Mouse (Mus musculus) kidney, embryonic 14.5 days (tissue): ENCODE measurements around the gene Parp16. TPM values are rescaled to one million over a fixed set of nuclear protein-coding genes. Genes with fewer than 3 reads are reported as not detected.
"Not testable (repeated sequence)": the region's sequence is repeated elsewhere in the genome, so short reads cannot be mapped to it uniquely, and the experiment has no call there.

ENCODE experiments used
- ATAC-seq: fragments of 200-750 bp; cut with Nextera tagmentation; 2 replicates; pipeline ENCODE4 v1.8.0; 2017; ENCODE audit warnings: moderate number of reproducible peaks, mild to moderate bottlenecking, moderate TSS enrichment, moderate library complexity; ENCODE audit not compliant: low FRiP score, low TSS enrichment
- H3K27ac ChIP-seq: fragments of 300-500 bp; sonication (generic); 2 replicates; pipeline ENCODE4 v1.5.1; 2014; ENCODE audit warnings: low read depth, mild to moderate bottlenecking, low read length, moderate library complexity, mixed read lengths
- H3K27me3 ChIP-seq: fragments of 300-500 bp; sonication (generic); 2 replicates; pipeline ENCODE4 v1.6.1; 2014; ENCODE audit warnings: mild to moderate bottlenecking, low read length; ENCODE audit not compliant: control insufficient read depth, insufficient read depth
- H3K36me3 ChIP-seq: fragments of 300-500 bp; sonication (generic); 2 replicates; pipeline ENCODE4 v1.6.1; 2014; ENCODE audit warnings: low read length, mixed read lengths; ENCODE audit not compliant: control insufficient read depth, insufficient read depth
- H3K4me1 ChIP-seq: fragments of 300-500 bp; sonication (generic); 2 replicates; pipeline ENCODE4 v1.6.1; 2014; ENCODE audit warnings: low read length, mixed read lengths; ENCODE audit not compliant: control insufficient read depth, insufficient read depth
- H3K4me2 ChIP-seq: fragments of 300-500 bp; sonication (generic); replicated peaks from 2 replicates; pipeline ENCODE4 v1.6.1; 2014; ENCODE audit warnings: low read depth, mild to moderate bottlenecking, low read length
- H3K4me3 ChIP-seq: fragments of 300-500 bp; sonication (generic); 2 replicates; pipeline ENCODE4 v1.5.1; 2014; ENCODE audit warnings: mild to moderate bottlenecking, low read length
- H3K9ac ChIP-seq: fragments of 300-500 bp; sonication (generic); 2 replicates; pipeline ENCODE4 v1.6.1; 2014; ENCODE audit warnings: low read depth, mild to moderate bottlenecking, low read length, moderate library complexity
- H3K9me3 ChIP-seq: fragments of 300-500 bp; sonication (generic); 2 replicates; pipeline ENCODE4 v1.6.1; 2016; ENCODE audit warnings: low read length; ENCODE audit not compliant: control insufficient read depth
- WGBS: fragments of 180-500 bp; shearing (Covaris S2); extraction: QIAGEN DNeasy Blood & Tissue Kit; methylation state at CpG from one replicate; pipeline ENCODE4 v1.1.7; 2014; 5-methylcytosine and 5-hydroxymethylcytosine counted together
- polyA plus RNA-seq: library from polyadenylated mRNA; unstranded; fragments of >200 nt; fragmentation: Nextera tagmentation; extraction: Ambion mirVana; gene quantifications from 2 replicates; pipeline ENCODE4 v1.2.1, GENCODE M21; 2014

The Parp16 gene
- polyA plus RNA-seq, 1 experiment from 2014 or later = 7.9 TPM

DNA sequence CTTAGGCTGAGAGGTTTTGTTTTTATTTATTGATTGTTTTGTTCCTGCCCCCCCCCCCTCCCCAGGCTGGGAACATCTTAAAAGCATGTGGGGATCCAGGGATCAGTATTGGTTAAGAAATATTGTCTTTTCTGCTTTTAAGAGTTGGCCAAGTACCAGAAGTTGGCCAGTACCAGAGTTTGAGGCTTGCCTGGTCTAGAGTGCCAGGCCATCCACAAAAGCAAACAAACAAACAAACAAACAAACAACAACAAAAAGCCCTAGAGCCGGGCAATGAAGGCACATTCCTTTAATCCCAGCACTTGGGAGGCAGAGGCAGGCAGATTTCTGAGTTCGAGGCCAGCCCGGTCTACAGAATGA, 5.8 kb downstream of the Parp16 start:
- Histone ChIP-seq H3K9ac (no peak overlapping the region), H3K27ac (peak overlapping the region; percentile 6; the same call in 1 of the 2 replicates)
- 45% methylated on average over 3 of the region's 3 CpGs for WGBS

DNA sequence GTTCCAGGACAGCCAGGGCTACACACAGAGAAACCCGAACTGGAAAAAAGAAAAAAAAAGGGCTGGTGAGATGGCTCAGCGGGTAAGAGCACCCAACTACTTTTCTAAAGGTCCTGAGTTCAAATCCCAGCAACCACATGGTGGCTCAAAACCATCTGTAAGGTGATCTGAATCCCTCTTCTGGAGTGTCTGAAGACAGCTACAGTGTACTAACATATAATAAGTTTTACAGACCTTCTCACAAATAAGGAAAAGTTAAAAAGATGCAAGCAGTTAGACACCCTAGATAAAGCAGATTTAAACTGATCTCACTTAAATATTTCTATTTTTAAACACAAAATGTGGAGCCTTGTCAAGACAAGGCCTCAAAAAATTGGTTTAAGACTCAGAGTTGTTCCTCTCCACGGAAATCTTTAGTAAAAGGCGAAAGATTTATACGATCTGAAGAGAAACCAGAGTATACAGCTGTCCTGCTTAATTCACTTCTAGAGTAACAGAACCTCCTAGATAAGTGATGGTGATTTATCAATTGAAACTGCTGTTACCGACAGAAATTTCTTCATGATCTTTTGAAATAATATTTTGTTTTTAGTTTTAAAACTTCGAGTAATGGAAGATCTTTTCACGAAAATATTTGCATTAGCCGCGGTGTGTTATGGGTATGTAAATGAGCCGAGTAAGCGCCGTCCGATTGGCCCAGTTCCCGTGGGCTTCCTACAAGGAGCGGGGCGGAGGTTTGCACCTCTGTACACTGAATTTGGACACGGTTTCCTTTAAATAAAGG, 6.4 kb downstream of the Parp16 start:
- no peaks in the 10 kb centered on the region for H3K27me3 ChIP-seq
- peak overlapping the region; percentile 30; the same call in 1 of the 2 replicates for H3K27ac ChIP-seq
- peak overlapping the region; percentile 46 for H3K4me2 ChIP-seq
- H3K36me3 ChIP-seq = no peaks in the 10 kb centered on the region
- H3K9ac ChIP-seq = no peak overlapping the region; the same call in 1 of the 2 replicates
- WGBS = under 1% methylated on average over 18 of the region's 18 CpGs
- ATAC-seq = peak; percentile 85
- H3K4me1 ChIP-seq = no peaks in the 10 kb centered on the region
- peak overlapping the region; percentile 32 for H3K4me3 ChIP-seq
- H3K9me3 ChIP-seq = no peaks in the 10 kb centered on the region

More for the DNA sequence above, 5.8 kb downstream of the Parp16 start:
- Histone ChIP-seq H3K9me3 (no peaks in the 10 kb centered on the region), H3K4me1 (peaks cover 2% of the 10 kb centered on the region), H3K4me2 (no peak overlapping the region), H3K4me3 (no peak overlapping the region), H3K36me3 (no peaks in the 10 kb centered on the region), H3K27me3 (no peaks in the 10 kb centered on the region)
- no peak for ATAC-seq

- H3K27ac ChIP-seq = peak overlapping the region; percentile 30; the same call in 1 of the 2 replicates
- H3K9me3 ChIP-seq = no peaks in the 10 kb centered on the region
- peak overlapping the region; percentile 32 for H3K4me3 ChIP-seq
- H3K36me3 ChIP-seq = no peaks in the 10 kb centered on the region
- no peak overlapping the region; the same call in 1 of the 2 replicates for H3K9ac ChIP-seq
- H3K4me2 ChIP-seq = peak overlapping the region; percentile 46
- 0 out of 2 replicates have a peak, but pooled peaks have one; percentile 2 for ATAC-seq
- H3K27me3 ChIP-seq = no peaks in the 10 kb centered on the region
- WGBS = 29% methylated on average over 11 of the region's 11 CpGs
- no peaks in the 10 kb centered on the region for H3K4me1 ChIP-seq
These were observed 7.1 kb downstream of the Parp16 start for GRCm38 (mm10) chr9:65202165-65202754.

DNA sequence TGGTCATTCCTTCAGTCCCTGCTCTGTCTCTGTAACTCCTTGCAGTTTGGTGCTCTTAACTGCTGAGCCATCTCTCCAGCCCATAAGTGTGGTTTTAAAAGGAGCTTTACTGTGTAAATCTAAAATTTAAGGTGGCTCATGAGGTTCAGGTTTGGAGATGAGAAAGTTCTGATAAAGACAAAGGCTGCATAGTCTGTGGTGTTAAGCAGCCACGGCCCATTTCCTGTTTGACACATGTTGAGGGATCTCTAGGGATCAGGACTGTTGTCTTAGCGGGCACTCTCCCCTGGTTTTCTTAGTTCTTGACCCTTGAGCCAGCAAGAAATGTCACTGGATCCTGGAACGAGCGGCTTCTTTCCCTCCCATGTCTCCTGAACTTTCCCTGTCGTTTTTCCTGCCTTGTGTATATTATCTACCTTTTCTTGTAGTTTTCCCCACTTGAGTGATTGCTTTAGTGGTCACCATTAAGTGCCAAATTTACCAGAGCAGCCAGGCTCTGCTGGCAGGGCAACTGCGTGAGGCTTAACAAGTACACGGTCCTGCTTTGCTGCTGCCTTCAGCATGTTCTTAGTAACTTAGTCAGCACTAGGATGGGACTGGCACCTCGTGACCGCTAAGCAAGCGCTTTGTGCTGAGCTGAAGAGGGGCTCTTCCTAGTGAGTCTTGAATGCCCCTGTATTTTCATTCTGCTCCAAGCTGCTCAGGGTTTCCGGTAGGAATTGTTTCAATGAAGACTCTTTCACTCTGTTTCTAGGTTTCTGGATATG, 10.1 kb downstream of the Parp16 start:
- H3K9ac ChIP-seq = 0 out of 2 replicates have a peak overlapping the region, but pooled peaks have one; percentile 18
- no peak overlapping the region for H3K4me2 ChIP-seq
- 0 out of 2 replicates have a peak, but pooled peaks cover 4% of the 10 kb centered on the region for H3K9me3 ChIP-seq
- H3K4me3 ChIP-seq = no peak overlapping the region
- 37% methylated on average over 11 of the region's 11 CpGs for WGBS
- no peaks in the 10 kb centered on the region for H3K4me1 ChIP-seq
- no peaks in the 10 kb centered on the region for H3K36me3 ChIP-seq
- no peak for ATAC-seq
- H3K27me3 ChIP-seq = no peaks in the 10 kb centered on the region
- no peak overlapping the region for H3K27ac ChIP-seq

DNA sequence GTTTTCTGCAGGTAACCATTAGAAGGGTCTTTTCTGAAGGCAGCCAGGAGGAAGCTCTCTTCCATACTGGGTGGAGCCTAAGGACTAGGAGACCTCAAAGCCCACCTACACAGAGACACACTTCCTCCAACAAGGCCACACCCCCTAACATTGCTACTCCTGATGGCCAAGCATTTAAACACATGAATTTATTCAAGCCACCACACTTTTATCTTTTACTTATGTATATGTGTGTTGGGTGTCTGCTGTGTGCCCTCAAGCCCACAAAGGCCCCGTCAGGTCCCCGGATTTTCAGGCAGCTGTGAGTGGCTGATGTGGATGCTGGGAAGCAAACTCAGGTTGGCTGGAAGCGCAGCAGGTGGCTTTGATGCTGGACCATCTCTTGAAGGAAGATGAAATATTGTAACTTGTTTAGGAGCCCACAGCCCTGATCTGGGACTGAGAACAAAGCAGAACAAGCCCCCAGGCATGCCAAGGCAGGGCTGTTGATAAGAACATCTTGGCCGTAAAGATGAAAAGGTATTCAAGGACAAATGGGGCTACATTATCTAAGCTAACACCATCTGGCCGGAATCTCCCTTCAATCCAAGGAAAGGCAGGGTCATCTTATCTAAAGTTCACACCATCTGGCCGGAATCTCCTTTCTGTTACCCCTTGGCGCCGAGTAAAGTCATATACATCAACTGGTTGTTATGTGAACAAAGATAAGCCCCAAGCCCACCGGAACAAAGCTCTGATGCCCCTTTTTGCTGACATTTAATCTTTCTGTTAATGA, 12.1 kb downstream of the Parp16 start:
- not testable (repeated sequence) for H3K9me3 ChIP-seq, H3K4me3 ChIP-seq, H3K36me3 ChIP-seq, ATAC-seq, H3K9ac ChIP-seq, H3K27me3 ChIP-seq, H3K27ac ChIP-seq, H3K4me2 ChIP-seq, H3K4me1 ChIP-seq
- 92% methylated on average over 8 of the region's 9 CpGs for WGBS

- WGBS = 92% methylated on average over 32 of the region's 32 CpGs
- Histone ChIP-seq H3K4me1 (no peaks in the 10 kb centered on the region), H3K27ac (no peak overlapping the region), H3K9me3 (0 out of 2 replicates have a peak, but pooled peaks cover 4% of the 10 kb centered on the region), H3K27me3 (no peaks in the 10 kb centered on the region), H3K9ac (no peak overlapping the region), H3K36me3 (no peaks in the 10 kb centered on the region), H3K4me3 (no peak overlapping the region), H3K4me2 (no peak overlapping the region)
- no peak for ATAC-seq
These were observed 13.4 kb downstream of the Parp16 start for GRCm38 (mm10) chr9:65208293-65209179.

GRCm38 (mm10) chr9:65211598-65211997, 16.4 kb downstream of the Parp16 start:
- H3K27me3 ChIP-seq = no peaks in the 10 kb centered on the region
- WGBS = 9% methylated on average over 1 of the region's 1 CpGs
- no peak overlapping the region for H3K27ac ChIP-seq

DNA sequence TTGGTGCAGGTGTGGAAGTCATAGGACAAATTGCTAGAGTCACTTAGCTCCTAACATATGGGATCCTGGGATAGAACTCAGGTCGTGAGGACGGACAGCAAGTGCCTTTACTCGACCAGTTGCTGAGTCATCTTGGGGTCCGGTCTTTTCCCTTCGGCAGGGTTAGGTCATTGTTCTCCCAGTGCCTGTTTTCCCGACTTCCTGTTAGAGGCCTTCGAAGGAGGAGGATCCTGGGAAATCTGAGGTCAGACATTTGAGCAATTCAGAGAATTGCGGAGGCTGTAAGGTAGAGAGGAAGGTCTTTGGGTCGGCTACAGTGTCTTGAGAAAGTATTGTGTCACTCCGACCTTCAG, 19.2 kb downstream of the Parp16 start:
- WGBS = 23% methylated on average over 10 of the region's 10 CpGs
- 0 out of 2 replicates have a peak, but pooled peaks have one; percentile 3 for ATAC-seq

More at GRCm38 (mm10) chr9:65211598-65211997, 16.4 kb downstream of the Parp16 start:
- H3K4me2 ChIP-seq = no peak overlapping the region
- no peak overlapping the region for H3K4me3 ChIP-seq
- no peak for ATAC-seq
- H3K36me3 ChIP-seq = no peaks in the 10 kb centered on the region
- H3K4me1 ChIP-seq = peaks cover 4% of the 10 kb centered on the region; the same call in 1 of the 2 replicates
- no peak overlapping the region for H3K9ac ChIP-seq
- 0 out of 2 replicates have a peak, but pooled peaks cover 4% of the 10 kb centered on the region for H3K9me3 ChIP-seq

More for the DNA sequence above, 19.2 kb downstream of the Parp16 start:
- no peaks in the 10 kb centered on the region for H3K36me3 ChIP-seq
- H3K4me1 ChIP-seq = peaks cover 11% of the 10 kb centered on the region; the same call in 1 of the 2 replicates
- peak overlapping the region; percentile 89 for H3K27ac ChIP-seq
- H3K4me2 ChIP-seq = peak overlapping the region; percentile 90
- no peaks in the 10 kb centered on the region for H3K9me3 ChIP-seq
- H3K27me3 ChIP-seq = no peaks in the 10 kb centered on the region
- H3K9ac ChIP-seq = peak overlapping the region; percentile 78
- H3K4me3 ChIP-seq = peak overlapping the region; percentile 65
